Mouse (Mus musculus): ENCODE measurements around the gene Zscan25. TPM values are rescaled to one million over a fixed set of nuclear protein-coding genes. Genes with fewer than 3 reads are reported as not detected.

Zscan25 gene
- 4.3 and 5.4 TPM in 2 replicates for polyA plus RNA-seq (2012; rRNA removed)

DNA sequence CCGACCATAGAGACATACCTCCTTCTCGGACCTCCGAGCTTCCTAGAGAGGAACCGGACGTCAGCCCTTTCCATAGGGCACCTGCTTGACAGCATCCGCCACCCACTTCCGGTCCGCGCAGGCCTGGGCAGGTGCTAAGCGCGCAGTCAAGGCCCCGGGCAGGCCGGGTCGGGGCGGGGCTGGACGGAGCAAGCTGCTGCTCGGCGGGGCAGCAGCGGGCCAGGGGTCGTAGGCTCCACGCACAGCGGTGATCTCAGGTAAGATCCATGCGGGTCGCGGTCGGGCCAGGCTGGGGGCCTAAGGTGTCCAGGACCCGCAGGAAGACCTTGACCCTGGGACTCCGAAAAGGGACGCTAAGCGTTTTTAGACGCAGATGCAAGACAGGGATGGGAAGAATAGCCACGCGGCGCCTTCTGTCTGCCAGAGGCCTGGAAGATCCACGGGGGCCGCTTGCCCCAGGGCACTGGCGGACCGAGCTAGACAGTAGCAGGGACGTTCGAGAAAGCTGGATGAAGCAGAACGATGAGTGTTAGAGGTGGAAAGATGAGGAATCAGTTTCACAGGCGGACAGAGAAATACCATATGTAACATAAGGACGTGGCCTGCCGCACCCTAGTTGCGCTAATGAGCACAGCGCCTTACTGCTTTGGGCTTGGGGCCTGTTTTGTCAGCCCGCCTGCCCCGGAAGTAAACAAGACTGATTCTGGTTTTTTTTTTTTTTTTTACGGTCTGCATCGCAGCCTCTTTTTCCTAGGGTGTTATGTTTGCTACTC is at the start of gene Zscan25:
Gene Zscan25 (plus strand): TSS at position 130 of the 773 bp plus-strand sequence.

DNA sequence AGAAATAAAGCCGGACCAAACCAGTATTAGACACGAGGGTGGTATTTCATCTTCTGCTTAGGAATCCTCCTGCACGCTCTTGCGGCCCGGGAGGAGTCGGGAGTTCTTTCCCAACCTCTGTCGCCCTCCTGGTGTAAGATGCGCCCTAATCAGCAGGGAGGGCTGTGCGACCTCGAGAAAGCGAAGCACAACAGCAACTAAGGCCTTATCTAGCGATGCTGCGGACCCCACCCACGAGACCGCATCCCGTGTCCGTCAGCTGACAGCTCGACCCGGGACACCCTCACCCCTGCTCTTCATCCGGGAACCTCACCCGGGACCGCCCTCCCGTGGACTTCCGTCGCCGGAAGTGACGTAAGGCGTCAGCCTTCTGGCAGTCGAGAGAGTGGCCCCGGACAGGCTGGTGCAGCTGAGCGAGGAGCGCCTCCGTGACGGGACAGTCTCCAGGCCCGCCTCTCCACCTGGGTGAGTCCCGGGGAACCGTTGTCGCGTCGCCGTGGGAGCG is 48.9 kb upstream of the Zscan25 start, which contains the start of gene Zfp655:
Gene Zfp655 (plus strand): TSS at position 349 of the 505 bp plus-strand sequence.

Other genes starting within 250 kb of the Zscan25 start
- gene Gm4871, start 247.7 kb upstream of the Zscan25 start, polyA plus RNA-seq (2012; rRNA removed), result not detected in 2 replicates
- not detected in 2 replicates for gene 1700018F24Rik, start 237.5 kb upstream of the Zscan25 start, polyA plus RNA-seq (2012; rRNA removed)
- 42.6 and 43.3 TPM in 2 replicates for gene Arpc1a, start 196.7 kb upstream of the Zscan25 start, polyA plus RNA-seq (2012; rRNA removed)
- gene Kpna7, start 196.5 kb upstream of the Zscan25 start, polyA plus RNA-seq (2012; rRNA removed), result 0.01 TPM in 1 of 2 replicates, not detected in the other
- gene Arpc1b, start 166.3 kb upstream of the Zscan25 start, polyA plus RNA-seq (2012; rRNA removed), result 144 and 173 TPM in 2 replicates
- 27.2 and 31.1 TPM in 2 replicates for gene Pdap1, start 140.3 kb upstream of the Zscan25 start, polyA plus RNA-seq (2012; rRNA removed)
- gene Bud31, start 140.1 kb upstream of the Zscan25 start, polyA plus RNA-seq (2012; rRNA removed), result 59.2 and 65.9 TPM in 2 replicates
- 5.8 and 6.1 TPM in 2 replicates for gene Ptcd1, start 113.4 kb upstream of the Zscan25 start, polyA plus RNA-seq (2012; rRNA removed)
- 22.4 and 22.9 TPM in 2 replicates for gene Cpsf4, start 113.3 kb upstream of the Zscan25 start, polyA plus RNA-seq (2012; rRNA removed)
- 198 and 202 TPM in 2 replicates for gene Atp5j2, start 88.4 kb upstream of the Zscan25 start, polyA plus RNA-seq (2012; rRNA removed)
- gene Zkscan14, start 78.6 kb upstream of the Zscan25 start, polyA plus RNA-seq (2012; rRNA removed), result 2.5 and 2.6 TPM in 2 replicates
- gene Zkscan5, start 75.9 kb upstream of the Zscan25 start, polyA plus RNA-seq (2012; rRNA removed), result 2.7 and 2.8 TPM in 2 replicates
- 13.3 and 14.3 TPM in 2 replicates for gene Zfp655, start 48.8 kb upstream of the Zscan25 start, polyA plus RNA-seq (2012; rRNA removed)
- gene Cyp3a57, start 64.8 kb downstream of the Zscan25 start, polyA plus RNA-seq (2012; rRNA removed), result 1.1 and 1.2 TPM in 2 replicates
- 87.9 and 111 TPM in 2 replicates for gene Cyp3a16, start 189.2 kb downstream of the Zscan25 start, polyA plus RNA-seq (2012; rRNA removed)

Data from liver, embryonic 18 days (tissue).